Mouse (Mus musculus) heart, embryonic 16.5 days (tissue): ENCODE data around the gene Abca5. TPM values are rescaled to one million over a fixed set of nuclear protein-coding genes. Genes with fewer than 3 reads are reported as not detected.

Experiments used
- ATAC-seq: fragments of 200-750 bp; cut with Nextera tagmentation; replicated peaks from 2 replicates; pipeline ENCODE4 v1.8.0; 2017; ENCODE audit warnings: moderate number of reproducible peaks; ENCODE audit not compliant: insufficient read depth, low FRiP score; ENCODE audit errors: extremely low read depth
- H3K27ac ChIP-seq: fragments of 300-500 bp; sonication (generic); 2 replicates; pipeline ENCODE4 v1.5.1; 2014; ENCODE audit warnings: mild to moderate bottlenecking, low read length, control low read depth, moderate library complexity
- H3K27me3 ChIP-seq: fragments of 300-500 bp; sonication (generic); 2 replicates; pipeline ENCODE4 v1.6.1; 2014; ENCODE audit warnings: low read length, mixed read lengths; ENCODE audit not compliant: control insufficient read depth, insufficient read depth
- H3K36me3 ChIP-seq: fragments of 300-500 bp; sonication (generic); 2 replicates; pipeline ENCODE4 v1.6.1; 2014; ENCODE audit not compliant: control insufficient read depth, insufficient read depth
- H3K4me1 ChIP-seq: fragments of 300-500 bp; sonication (generic); 2 replicates; pipeline ENCODE4 v1.6.1; 2014; ENCODE audit warnings: low read length, mixed read lengths; ENCODE audit not compliant: control insufficient read depth, insufficient read depth
- H3K4me2 ChIP-seq: fragments of 300-500 bp; sonication (generic); 2 replicates; pipeline ENCODE4 v1.6.1; 2014; ENCODE audit warnings: low read depth, mild to moderate bottlenecking, control low read depth, low read length
- H3K4me3 ChIP-seq: fragments of 300-500 bp; sonication (generic); 2 replicates; pipeline ENCODE4 v1.5.1; 2014; ENCODE audit warnings: mild to moderate bottlenecking, control low read depth, low read length
- H3K9ac ChIP-seq: fragments of 300-500 bp; sonication (generic); 2 replicates; pipeline ENCODE4 v1.6.1; 2014; ENCODE audit warnings: low read length, control low read depth
- H3K9me3 ChIP-seq: fragments of 300-500 bp; sonication (generic); replicated peaks from 2 replicates; pipeline ENCODE4 v1.6.1; 2016; ENCODE audit warnings: low read length; ENCODE audit not compliant: control insufficient read depth
- WGBS: fragments of 180-500 bp; shearing (Covaris S2); extraction: QIAGEN DNeasy Blood & Tissue Kit; methylation state at CpG from one replicate; pipeline ENCODE4 v1.1.7; 2014; 5-methylcytosine and 5-hydroxymethylcytosine counted together
- polyA plus RNA-seq: library from polyadenylated mRNA; unstranded; fragments of >200 nt; fragmentation: Nextera tagmentation; extraction: Ambion mirVana; gene quantifications from 2 replicates; pipeline ENCODE4 v1.2.1, GENCODE M21; 2015

Abca5 gene
- polyA plus RNA-seq, 1 experiment from 2014 or later, result 2.7 TPM

- H3K27me3 ChIP-seq, result 0 out of 2 replicates have a peak, but pooled peaks cover 4% of the 10 kb centered on the region
- 61% methylated on average over 6 of the region's 6 CpGs for WGBS
- no peak overlapping the region for H3K27ac ChIP-seq
- peaks cover 3% of the 10 kb centered on the region; the same call in 1 of the 2 replicates for H3K4me1 ChIP-seq
- no peak for ATAC-seq
- H3K9me3 ChIP-seq, result no peaks in the 10 kb centered on the region
- H3K36me3 ChIP-seq, result no peaks in the 10 kb centered on the region
- no peak overlapping the region for H3K9ac ChIP-seq
- H3K4me3 ChIP-seq, result no peak overlapping the region
- no peak overlapping the region for H3K4me2 ChIP-seq
Measured at GRCm38 (mm10) chr11:110330093-110330492, 7.4 kb downstream of the Abca5 start.

GRCm38 (mm10) chr11:110322266-110322665, 15.2 kb downstream of the Abca5 start:
- 87% methylated on average over 8 of the region's 8 CpGs for WGBS
- no peak overlapping the region for H3K4me3 ChIP-seq
- no peak for ATAC-seq

GRCm38 (mm10) chr11:110306475-110307168, 30.9 kb downstream of the Abca5 start:
- Histone ChIP-seq H3K4me3 (no peak overlapping the region), H3K27ac (no peak overlapping the region), H3K36me3 (no peaks in the 10 kb centered on the region), H3K27me3 (no peaks in the 10 kb centered on the region), H3K4me1 (no peaks in the 10 kb centered on the region), H3K9ac (no peak overlapping the region), H3K9me3 (no peaks in the 10 kb centered on the region), H3K4me2 (no peak overlapping the region)
- ATAC-seq, result no peak
- WGBS, result 83% methylated on average over 12 of the region's 12 CpGs

More at GRCm38 (mm10) chr11:110322266-110322665, 15.2 kb downstream of the Abca5 start:
- Histone ChIP-seq H3K27ac (no peak overlapping the region), H3K4me1 (no peaks in the 10 kb centered on the region), H3K27me3 (no peaks in the 10 kb centered on the region), H3K4me2 (no peak overlapping the region), H3K9ac (no peak overlapping the region), H3K9me3 (no peaks in the 10 kb centered on the region), H3K36me3 (no peaks in the 10 kb centered on the region)

- H3K27ac ChIP-seq, result no peak overlapping the region
- no peak for ATAC-seq
- 80% methylated on average over 3 of the region's 3 CpGs for WGBS
- H3K4me2 ChIP-seq, result no peak overlapping the region
- H3K36me3 ChIP-seq, result no peaks in the 10 kb centered on the region
- H3K9me3 ChIP-seq, result no peaks in the 10 kb centered on the region
- H3K4me1 ChIP-seq, result no peaks in the 10 kb centered on the region
- no peak overlapping the region for H3K4me3 ChIP-seq
- no peak overlapping the region for H3K9ac ChIP-seq
- H3K27me3 ChIP-seq, result no peaks in the 10 kb centered on the region
Measured at GRCm38 (mm10) chr11:110303411-110303810, 34.1 kb downstream of the Abca5 start.

GRCm38 (mm10) chr11:110297917-110298533, 39.5 kb downstream of the Abca5 start:
- Histone ChIP-seq H3K9me3 (no peaks in the 10 kb centered on the region), H3K9ac (no peak overlapping the region), H3K4me1 (no peaks in the 10 kb centered on the region), H3K4me3 (no peak overlapping the region), H3K36me3 (no peaks in the 10 kb centered on the region), H3K27ac (no peak overlapping the region), H3K4me2 (no peak overlapping the region), H3K27me3 (no peaks in the 10 kb centered on the region)
- ATAC-seq, result no peak
- WGBS, result 82% methylated on average over 13 of the region's 13 CpGs

GRCm38 (mm10) chr11:110290586-110290985, 46.9 kb downstream of the Abca5 start:
- Histone ChIP-seq H3K27ac (no peak overlapping the region), H3K4me2 (no peak overlapping the region), H3K9ac (no peak overlapping the region), H3K36me3 (no peaks in the 10 kb centered on the region; the same call in 1 of the 2 replicates), H3K9me3 (no peaks in the 10 kb centered on the region), H3K27me3 (no peaks in the 10 kb centered on the region), H3K4me1 (peaks cover 5% of the 10 kb centered on the region), H3K4me3 (no peak overlapping the region)
- no peak for ATAC-seq
- 70% methylated on average over 2 of the region's 2 CpGs for WGBS

- Histone ChIP-seq H3K27me3 (no peaks in the 10 kb centered on the region), H3K9ac (no peak overlapping the region), H3K4me3 (no peak overlapping the region), H3K4me1 (peaks cover 5% of the 10 kb centered on the region), H3K4me2 (no peak overlapping the region), H3K36me3 (no peaks in the 10 kb centered on the region; the same call in 1 of the 2 replicates), H3K9me3 (no peaks in the 10 kb centered on the region), H3K27ac (no peak overlapping the region)
- ATAC-seq, result no peak
- 83% methylated on average over 3 of the region's 3 CpGs for WGBS
Measured at GRCm38 (mm10) chr11:110288423-110288822, 49.1 kb downstream of the Abca5 start.

- Histone ChIP-seq H3K27me3 (no peaks in the 10 kb centered on the region), H3K27ac (no peak overlapping the region), H3K36me3 (no peaks in the 10 kb centered on the region; the same call in 1 of the 2 replicates), H3K9me3 (no peaks in the 10 kb centered on the region), H3K4me2 (no peak overlapping the region), H3K4me1 (peaks cover 5% of the 10 kb centered on the region), H3K9ac (no peak overlapping the region), H3K4me3 (no peak overlapping the region)
- ATAC-seq, result no peak
- 36% methylated on average over 9 of the region's 9 CpGs for WGBS
Measured at GRCm38 (mm10) chr11:110287694-110288093, 49.8 kb downstream of the Abca5 start.

GRCm38 (mm10) chr11:110286331-110286730, 51.2 kb downstream of the Abca5 start:
- Histone ChIP-seq H3K36me3 (no peaks in the 10 kb centered on the region; the same call in 1 of the 2 replicates), H3K9me3 (no peaks in the 10 kb centered on the region), H3K27me3 (no peaks in the 10 kb centered on the region), H3K27ac (no peak overlapping the region), H3K4me2 (no peak overlapping the region), H3K4me3 (no peak overlapping the region), H3K9ac (no peak overlapping the region), H3K4me1 (peaks cover 5% of the 10 kb centered on the region)
- 89% methylated on average over 3 of the region's 3 CpGs for WGBS
- no peak for ATAC-seq
